Mouse (Mus musculus): ENCODE data around the gene Plod3.

- TF ChIP-seq CTCF (IDR thresholded peaks at IDR 0.05; ENCODE audit: low read depth) (no peak), EP300 (IDR thresholded peaks at IDR 0.05; ENCODE audit: low read depth) (no peak)
Measured at GRCm38 (mm10) chr5:136953015-136953414, 33.8 kb upstream of the Plod3 start, which contains the start of gene Fis1.
